In genomic region chr13:49131342-49131855, GRCm38 (mm10) we compare ENCODE assay signal across 12 mouse cellular contexts. TPM values are rescaled to one million over a fixed set of nuclear protein-coding genes. Genes with fewer than 3 reads are reported as not detected.
DNase-seq lines count a peak whose midpoint lies in the region; ATAC-seq and TF ChIP-seq lines count a peak whose summit lies in the region.
"Had no signal": no experiment of that assay in that cellular context is flagged by ENCODE, and none has a peak within 500 bp of the region (broad histone marks: within the 10 kb centered on the region; RNA-seq: fewer than 3 reads in every experiment).

No protein-coding gene starts in this region.

- TF ChIP-seq CTCF in heart, adult 2 months (IDR thresholded peaks at IDR 0.05), result no peak
- TF ChIP-seq CTCF in intestine, postnatal 0 days (IDR thresholded peaks at IDR 0.05; ENCODE audit: low read depth), result peak; percentile 41
- peak; percentile 20; the same call in 1 of the 2 replicates for TF ChIP-seq CTCF in stomach, postnatal 0 days (IDR thresholded peaks at IDR 0.05; ENCODE audit: low read depth)

- no peak overlapping the region for H3K4me3 ChIP-seq in heart, adult 2 months
- no peak overlapping the region for H3K4me3 ChIP-seq in heart, embryonic 11.5 days (ENCODE audit: low read depth, low read length)
- no peak overlapping the region for H3K4me3 ChIP-seq in intestine, postnatal 0 days (ENCODE audit: low read depth, low read length)
- no peak overlapping the region for H3K4me3 ChIP-seq in stomach, postnatal 0 days (ENCODE audit: low read depth, low read length)
- H3K4me3 ChIP-seq: erythroblast, embryonic 14.5 days; kidney, embryonic 15.5 days; limb, embryonic 13.5 days had no signal

- 60% methylated on average over 4 of the region's 4 CpGs for WGBS in heart, adult 2 months
- WGBS in heart, embryonic 11.5 days (ENCODE audit: insufficient replicate concordance), result 83% methylated on average over 4 of the region's 4 CpGs
- WGBS in intestine, postnatal 0 days, result 62% methylated on average over 4 of the region's 4 CpGs
- 48% methylated on average over 4 of the region's 4 CpGs for WGBS in stomach, postnatal 0 days

- no peaks in the 10 kb centered on the region for H3K27me3 ChIP-seq in heart, adult 2 months (ENCODE audit: control insufficient read depth, insufficient read depth, low read length)
- H3K27me3 ChIP-seq in heart, embryonic 11.5 days (ENCODE audit: control insufficient read depth, insufficient read depth, low read length), result no peaks in the 10 kb centered on the region
- no peaks in the 10 kb centered on the region for H3K27me3 ChIP-seq in intestine, postnatal 0 days (replicated peaks; ENCODE audit: control insufficient read depth, insufficient read depth, low read length)
- H3K27me3 ChIP-seq in stomach, postnatal 0 days (ENCODE audit: control insufficient read depth, insufficient read depth, low read length), result no peaks in the 10 kb centered on the region
- H3K27me3 ChIP-seq: kidney, embryonic 15.5 days; limb, embryonic 13.5 days had no signal

- intact Hi-C loops in heart, adult 2 months (cut with DNase I), result loop anchor here (2.0 kb wide), 1 partner anchor 15 kb away; no protein-coding TSS in a partner anchor

- peaks cover 20% of the 10 kb centered on the region; the same call in 1 of the 2 replicates for H3K4me1 ChIP-seq in heart, adult 2 months (ENCODE audit: control insufficient read depth, insufficient read depth, low read length)
- H3K4me1 ChIP-seq in heart, embryonic 11.5 days (ENCODE audit: control insufficient read depth, insufficient read depth, low read length), result peaks cover 26% of the 10 kb centered on the region
- peaks cover 16% of the 10 kb centered on the region for H3K4me1 ChIP-seq in intestine, postnatal 0 days (replicated peaks; ENCODE audit: control insufficient read depth, insufficient read depth, low read length)
- H3K4me1 ChIP-seq in stomach, postnatal 0 days (replicated peaks; ENCODE audit: control insufficient read depth, insufficient read depth), result peaks cover 9% of the 10 kb centered on the region

- H3K4me2 ChIP-seq in heart, embryonic 11.5 days, result no peak overlapping the region
- no peak overlapping the region for H3K4me2 ChIP-seq in intestine, postnatal 0 days (replicated peaks; ENCODE audit: low read depth)
- H3K4me2 ChIP-seq in stomach, postnatal 0 days (replicated peaks; ENCODE audit: low read depth), result no peak overlapping the region
- H3K4me2 ChIP-seq: kidney, embryonic 15.5 days; limb, embryonic 13.5 days had no signal

- ATAC-seq in heart, embryonic 11.5 days (replicated peaks; ENCODE audit: insufficient number of reproducible peaks, low FRiP score, low TSS enrichment), result no peak
- ATAC-seq in intestine, postnatal 0 days, result peak; percentile 75
- peak; percentile 53 for ATAC-seq in stomach, postnatal 0 days (ENCODE audit: low FRiP score, low TSS enrichment)

- no peak overlapping the region for H3K9ac ChIP-seq in heart, adult 2 months (ENCODE audit: low read depth, low read length)
- H3K9ac ChIP-seq in heart, embryonic 11.5 days (ENCODE audit: low read depth, low read length), result no peak overlapping the region
- no peak overlapping the region; the same call in 1 of the 2 replicates for H3K9ac ChIP-seq in intestine, postnatal 0 days (ENCODE audit: low read depth, low read length)
- no peak overlapping the region for H3K9ac ChIP-seq in stomach, postnatal 0 days (ENCODE audit: low read length)
- H3K9ac ChIP-seq: kidney, embryonic 15.5 days; limb, embryonic 13.5 days had no signal

- H3K36me3 ChIP-seq in heart, adult 2 months (ENCODE audit: control insufficient read depth, insufficient read depth, low read length), result no peaks in the 10 kb centered on the region
- H3K36me3 ChIP-seq in heart, embryonic 11.5 days (ENCODE audit: control insufficient read depth, insufficient read depth, low read length), result no peaks in the 10 kb centered on the region
- no peaks in the 10 kb centered on the region for H3K36me3 ChIP-seq in intestine, postnatal 0 days (ENCODE audit: control insufficient read depth, insufficient read depth)
- no peaks in the 10 kb centered on the region for H3K36me3 ChIP-seq in stomach, postnatal 0 days (ENCODE audit: control insufficient read depth, insufficient read depth, low read length)
- H3K36me3 ChIP-seq: kidney, embryonic 15.5 days; limb, embryonic 13.5 days had no signal

- H3K79me2 ChIP-seq in heart, adult 2 months (replicated peaks; ENCODE audit: control insufficient read depth, insufficient read depth, low read length), result no peaks in the 10 kb centered on the region

- no peaks in the 10 kb centered on the region for H3K9me3 ChIP-seq in heart, embryonic 11.5 days (replicated peaks; ENCODE audit: control insufficient read depth, low read length)
- H3K9me3 ChIP-seq in intestine, postnatal 0 days (ENCODE audit: control insufficient read depth), result no peaks in the 10 kb centered on the region
- no peaks in the 10 kb centered on the region for H3K9me3 ChIP-seq in stomach, postnatal 0 days (ENCODE audit: control insufficient read depth, low read length)
- H3K9me3 ChIP-seq: kidney, embryonic 15.5 days; limb, embryonic 13.5 days had no signal

- no peak for TF ChIP-seq POLR2A in heart, adult 2 months (IDR thresholded peaks at IDR 0.05; ENCODE audit: insufficient read depth, low read depth, low read length)

- peak overlapping the region; percentile 31 for H3K27ac ChIP-seq in heart, adult 2 months
- no peak overlapping the region for H3K27ac ChIP-seq in heart, embryonic 11.5 days (ENCODE audit: low read depth, low read length)
- H3K27ac ChIP-seq in intestine, postnatal 0 days (ENCODE audit: low read depth, low read length), result peak overlapping the region; percentile 43; the same call in 1 of the 2 replicates
- peak overlapping the region; percentile 65 for H3K27ac ChIP-seq in stomach, postnatal 0 days (replicated peaks)
- H3K27ac ChIP-seq: kidney, embryonic 15.5 days; limb, embryonic 13.5 days had no signal

- no peak for TF ChIP-seq EP300 in heart, adult 2 months (IDR thresholded peaks at IDR 0.05; ENCODE audit: insufficient read depth, low read depth, low read length)
- TF ChIP-seq EP300 in stomach, postnatal 0 days (optimal IDR thresholded peaks at IDR 0.05), result no peak

- DNase-seq in heart, adult 2 months, result no peak
- peak; percentile 17 for DNase-seq in thymus, postnatal 14 days
- DNase-seq in thymus, postnatal 0 days (ENCODE audit: low spot score), result no peak
- DNase-seq in stomach, postnatal 0 days (ENCODE audit: low spot score), result peak; percentile 49
- DNase-seq in testis, postnatal 14 days (ENCODE audit: low spot score), result no peak
- no peak for DNase-seq in kidney, postnatal 36 days
- DNase-seq: lung, postnatal 10 days had no signal

RNA-seq across cellular contexts. Expression of gene Wnk2, which starts 16.4 kb away (rescaled TPM):
- total RNA-seq in heart, adult 2 months (2021), result 10 to 100 TPM; 66.7 to 79.4 TPM
- polyA plus RNA-seq in heart, adult 2 months (2012; rRNA removed), result 28.7 and 30.9 TPM in 2 replicates
- 0.99 and 1.6 TPM in 2 replicates for polyA plus RNA-seq in heart, embryonic 11.5 days (2014; fragmentation: Nextera tagmentation; extraction: Ambion mirVana)
- 0.32 and 0.55 TPM in 2 replicates for polyA plus RNA-seq in thymus, postnatal 0 days (2015; fragmentation: Nextera tagmentation; extraction: Ambion mirVana)
- 1.7 and 2.3 TPM in 2 replicates for polyA plus RNA-seq in intestine, postnatal 0 days (2015; fragmentation: Nextera tagmentation; extraction: Ambion mirVana)
- polyA plus RNA-seq in stomach, postnatal 0 days (2015; fragmentation: Nextera tagmentation; extraction: Ambion mirVana), result 1.6 and 1.7 TPM in 2 replicates
- polyA plus RNA-seq: erythroblast, embryonic 14.5 days had no signal

RNA-seq across cellular contexts. Expression of gene Ninj1, which starts 55.9 kb away (rescaled TPM):
- 100 to 1,000 TPM; 108 to 152 TPM for total RNA-seq in heart, adult 2 months (2021)
- polyA plus RNA-seq in heart, adult 2 months (2012; rRNA removed), result 157 and 220 TPM in 2 replicates
- polyA plus RNA-seq in heart, embryonic 11.5 days (2014; fragmentation: Nextera tagmentation; extraction: Ambion mirVana), result 59.1 and 60.6 TPM in 2 replicates
- polyA plus RNA-seq in thymus, postnatal 0 days (2015; fragmentation: Nextera tagmentation; extraction: Ambion mirVana), result 29.5 and 32.8 TPM in 2 replicates
- polyA plus RNA-seq in intestine, postnatal 0 days (2015; fragmentation: Nextera tagmentation; extraction: Ambion mirVana), result 108 and 111 TPM in 2 replicates
- 76.3 and 83.1 TPM in 2 replicates for polyA plus RNA-seq in stomach, postnatal 0 days (2015; fragmentation: Nextera tagmentation; extraction: Ambion mirVana)

Comparison
In these comparisons a context has a peak if more than half of its experiments do, and no peak if none do; other contexts are left out.
1. DNase-seq: peak in thymus, postnatal 14 days (single experiment) and stomach, postnatal 0 days (single experiment); none in heart, adult 2 months (0 of 2), thymus, postnatal 0 days (single experiment), testis, postnatal 14 days (single experiment) and kidney, postnatal 36 days (0 of 2).